Mouse (Mus musculus) lung, adult 2 months (tissue): ENCODE data around the gene Tgfb1.

Experiments used
- CTCF ChIP-seq: fragments of 200-500 bp; IDR thresholded peaks from 2 replicates; pipeline ENCODE4 v1.5.1; 2011; ENCODE audit warnings: mild to moderate bottlenecking, low read length, control low read depth; ENCODE audit not compliant: insufficient read depth
- POLR2A ChIP-seq: fragments of 200-500 bp; IDR thresholded peaks from 2 replicates; pipeline ENCODE4 v1.6.1; 2011; ENCODE audit warnings: low read depth, mild to moderate bottlenecking, control low read depth, low read length, borderline replicate concordance; ENCODE audit errors: extremely low read depth

DNA sequence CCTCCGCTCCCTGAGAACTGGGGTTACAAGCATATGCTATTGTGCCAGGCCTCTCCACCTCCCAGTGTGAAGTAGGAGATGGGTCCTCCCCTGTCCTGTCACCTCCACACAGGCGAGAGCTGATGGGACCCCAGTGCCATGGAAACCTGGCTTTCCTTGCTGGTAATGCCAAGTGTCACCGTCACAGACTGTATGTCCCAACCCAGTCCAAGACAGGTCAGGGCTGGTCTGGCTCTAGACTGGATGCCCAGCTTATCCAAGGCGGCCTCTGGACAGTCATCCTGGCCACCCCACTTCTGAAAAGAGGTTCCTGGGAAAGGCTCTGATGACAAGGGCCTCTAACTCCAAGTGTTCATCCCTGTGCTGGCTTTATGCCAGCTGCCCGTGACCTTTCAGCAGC lies 49.7 kb upstream of the Tgfb1 start:
- TF ChIP-seq CTCF (no peak), POLR2A (no peak)
